Mouse (Mus musculus): ENCODE results near the gene Olfr983. TPM values are rescaled to one million over a fixed set of nuclear protein-coding genes. Genes with fewer than 3 reads are reported as not detected.

Gene Olfr983
- polyA plus RNA-seq, 2 experiments = not detected

DNA sequence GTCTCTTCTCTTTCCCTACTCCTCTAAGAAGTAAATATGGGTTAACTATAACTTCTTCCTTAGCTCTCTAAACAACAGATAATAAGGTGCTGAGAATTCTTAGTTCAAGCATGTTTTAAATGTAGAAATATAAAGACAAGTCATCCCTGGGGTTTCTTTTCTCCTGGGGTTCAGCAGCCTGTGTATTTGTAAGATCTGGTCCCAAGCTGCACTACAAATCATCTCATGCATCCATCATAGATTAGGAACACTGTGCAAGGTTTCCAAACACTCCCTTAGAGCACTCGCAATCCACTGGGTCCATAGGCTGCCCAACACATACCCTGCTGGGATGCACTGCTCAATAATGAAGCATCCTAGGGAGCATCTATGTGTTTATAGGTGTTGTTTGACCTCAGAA lies 36.7 kb upstream of the Olfr983 start, which contains the start of gene Olfr985:
Olfr985 (minus strand) TSS at position 101 of the 400 bp plus-strand sequence.
- no peaks in the 10 kb centered on the region for H3K27me3 ChIP-seq (ENCODE audit: control insufficient read depth, insufficient read depth, low read length)
- no peaks in the 10 kb centered on the region for H3K9me3 ChIP-seq (ENCODE audit: control insufficient read depth, low read length)
- H3K4me3 ChIP-seq (ENCODE audit: insufficient read depth in 1 of 2, low read depth in 2 of 2, low read length in 2 of 2) = no peak within 1 kb of the TSS
- no peak for DNase-seq (ENCODE audit: low read depth in 3 of 3, low spot score in 3 of 3)
- H3K4me2 ChIP-seq (ENCODE audit: low read depth) = no peak within 1 kb of the TSS
- H3K36me3 ChIP-seq (replicated peaks; ENCODE audit: control insufficient read depth, insufficient read depth, low read depth) = no peaks in the 10 kb centered on the region
- no peaks in the 10 kb centered on the region for H3K4me1 ChIP-seq (replicated peaks; ENCODE audit: control insufficient read depth in 2 of 2, insufficient read depth in 2 of 2, low read length in 1 of 2)
- WGBS (ENCODE audit: insufficient replicate concordance) = 50% methylated on average over 1 of the region's 1 CpGs
- TF ChIP-seq CTCF (IDR thresholded peaks at IDR 0.05; ENCODE audit: low read depth) (no peak), EP300 (IDR thresholded peaks at IDR 0.05; ENCODE audit: low read depth) (no peak)
- no peak for ATAC-seq (ENCODE audit: insufficient read depth)
- H3K27ac ChIP-seq = no peak within 1 kb of the TSS
- H3K9ac ChIP-seq (replicated peaks) = no peak within 1 kb of the TSS

DNA sequence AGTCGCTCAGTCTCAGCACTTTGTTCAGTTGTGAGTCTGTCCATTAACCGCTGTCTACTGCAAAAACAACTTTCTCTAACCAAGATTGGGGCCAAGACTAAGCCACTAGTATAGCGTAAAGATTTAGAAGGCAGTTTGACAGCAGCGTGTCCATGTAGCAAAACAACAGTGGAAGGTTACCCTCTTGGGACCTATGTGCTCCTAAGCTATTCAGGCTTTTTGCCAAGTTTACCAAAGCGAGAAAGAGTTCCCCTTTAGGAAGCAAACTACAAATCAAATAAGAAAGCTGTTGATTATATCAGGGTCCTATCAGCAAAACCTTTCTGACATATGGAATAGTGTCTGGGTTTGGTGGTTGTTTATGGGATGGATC lies 23.9 kb upstream of the Olfr983 start:
- H3K9me3 ChIP-seq (ENCODE audit: control insufficient read depth, low read length) = no peaks in the 10 kb centered on the region
- WGBS (ENCODE audit: insufficient replicate concordance) = 59% methylated on average over 5 of the region's 5 CpGs
- no peak overlapping the region for H3K4me2 ChIP-seq (ENCODE audit: low read depth)
- no peaks in the 10 kb centered on the region for H3K4me1 ChIP-seq (replicated peaks; ENCODE audit: control insufficient read depth in 2 of 2, insufficient read depth in 2 of 2, low read length in 1 of 2)
- no peak overlapping the region for H3K4me3 ChIP-seq (ENCODE audit: insufficient read depth in 1 of 2, low read depth in 2 of 2, low read length in 2 of 2)
- DNase-seq (ENCODE audit: low read depth in 3 of 3, low spot score in 3 of 3) = no peak
- no peak for ATAC-seq (ENCODE audit: insufficient read depth)
- no peaks in the 10 kb centered on the region for H3K27me3 ChIP-seq (ENCODE audit: control insufficient read depth, insufficient read depth, low read length)
- TF ChIP-seq CTCF (IDR thresholded peaks at IDR 0.05; ENCODE audit: low read depth) (no peak), EP300 (IDR thresholded peaks at IDR 0.05; ENCODE audit: low read depth) (no peak)
- H3K9ac ChIP-seq (replicated peaks) = no peak overlapping the region
- H3K27ac ChIP-seq = no peak overlapping the region
- no peaks in the 10 kb centered on the region for H3K36me3 ChIP-seq (replicated peaks; ENCODE audit: control insufficient read depth, insufficient read depth, low read depth)

DNA sequence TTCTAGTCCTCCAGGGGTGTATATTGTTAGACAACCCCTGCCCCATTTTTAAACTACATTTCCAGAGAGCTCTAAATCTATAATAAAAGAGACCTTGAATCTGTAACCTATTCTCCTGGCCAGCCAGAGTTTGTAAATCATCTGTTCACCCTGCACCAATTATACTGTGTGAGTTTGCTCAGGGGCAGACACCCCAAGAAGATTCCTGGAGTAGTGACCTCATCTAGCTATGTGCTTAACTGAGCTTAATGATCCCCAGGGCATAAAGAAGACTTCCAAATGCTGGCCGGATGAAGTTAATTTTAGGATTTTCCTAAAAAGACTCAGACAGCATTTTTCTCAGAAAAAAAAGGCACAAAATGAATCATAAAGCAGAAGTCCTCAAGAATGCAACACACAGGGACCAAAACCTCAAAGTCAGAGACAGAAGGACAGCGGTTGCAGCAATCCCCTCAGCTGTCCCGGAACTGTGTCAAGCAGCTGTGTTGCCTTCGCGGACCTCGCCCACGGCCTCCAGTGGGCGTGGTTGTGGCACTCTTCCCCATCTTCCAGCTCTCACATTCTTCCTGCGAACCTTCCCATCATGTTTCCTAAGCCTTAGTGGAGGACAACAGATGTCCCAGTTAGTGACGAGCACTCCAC lies 23.4 kb upstream of the Olfr983 start:
- Histone ChIP-seq H3K27me3 (ENCODE audit: control insufficient read depth, insufficient read depth, low read length) (no peaks in the 10 kb centered on the region), H3K36me3 (replicated peaks; ENCODE audit: control insufficient read depth, insufficient read depth, low read depth) (no peaks in the 10 kb centered on the region), H3K4me1 (replicated peaks; ENCODE audit: control insufficient read depth in 2 of 2, insufficient read depth in 2 of 2, low read length in 1 of 2) (no peaks in the 10 kb centered on the region), H3K9ac (replicated peaks) (no peak overlapping the region), H3K4me2 (ENCODE audit: low read depth) (no peak overlapping the region), H3K9me3 (ENCODE audit: control insufficient read depth, low read length) (no peaks in the 10 kb centered on the region), H3K27ac (no peak overlapping the region), H3K4me3 (ENCODE audit: insufficient read depth in 1 of 2, low read depth in 2 of 2, low read length in 2 of 2) (no peak overlapping the region)
- WGBS (ENCODE audit: insufficient replicate concordance) = 21% methylated on average over 10 of the region's 10 CpGs
- TF ChIP-seq EP300 (IDR thresholded peaks at IDR 0.05; ENCODE audit: low read depth) (no peak), CTCF (IDR thresholded peaks at IDR 0.05; ENCODE audit: low read depth) (no peak)
- ATAC-seq (ENCODE audit: insufficient read depth) = no peak
- DNase-seq (ENCODE audit: low read depth in 3 of 3, low spot score in 3 of 3) = no peak

DNA sequence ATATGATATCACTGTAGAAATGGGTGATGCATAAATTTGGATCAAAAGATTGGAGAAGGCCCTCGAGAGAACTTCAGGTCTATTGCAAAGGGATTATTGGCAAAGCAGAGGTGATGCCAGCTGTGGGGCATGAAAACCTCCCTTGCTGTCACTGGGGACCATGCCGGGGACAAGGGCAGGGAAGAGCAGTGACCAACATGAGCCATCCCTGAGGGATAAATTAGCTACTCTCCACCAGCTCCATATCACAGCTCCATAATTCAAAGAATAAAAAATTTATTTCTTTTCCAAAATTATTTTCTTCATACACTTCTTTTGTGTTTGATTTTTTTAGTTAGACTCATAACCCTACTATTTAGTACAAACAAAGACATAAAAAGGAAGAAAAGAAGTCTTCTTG lies 20.7 kb upstream of the Olfr983 start, which contains the start of gene Olfr984:
Olfr984 (minus strand) TSS at position 101 of the 400 bp plus-strand sequence.
- Histone ChIP-seq H3K9me3 (ENCODE audit: control insufficient read depth, low read length) (no peaks in the 10 kb centered on the region), H3K27me3 (ENCODE audit: control insufficient read depth, insufficient read depth, low read length) (no peaks in the 10 kb centered on the region), H3K27ac (no peak within 1 kb of the TSS), H3K4me2 (ENCODE audit: low read depth) (no peak within 1 kb of the TSS), H3K4me3 (ENCODE audit: insufficient read depth in 1 of 2, low read depth in 2 of 2, low read length in 2 of 2) (no peak within 1 kb of the TSS), H3K4me1 (replicated peaks; ENCODE audit: control insufficient read depth in 2 of 2, insufficient read depth in 2 of 2, low read length in 1 of 2) (no peaks in the 10 kb centered on the region), H3K36me3 (replicated peaks; ENCODE audit: control insufficient read depth, insufficient read depth, low read depth) (no peaks in the 10 kb centered on the region), H3K9ac (replicated peaks) (no peak within 1 kb of the TSS)
- no peak for TF ChIP-seq CTCF (IDR thresholded peaks at IDR 0.05; ENCODE audit: low read depth)
- TF ChIP-seq EP300 (IDR thresholded peaks at IDR 0.05; ENCODE audit: low read depth) = no peak
- DNase-seq (ENCODE audit: low read depth in 3 of 3, low spot score in 3 of 3) = no peak
- no peak for ATAC-seq (ENCODE audit: insufficient read depth)
- WGBS (ENCODE audit: insufficient replicate concordance) = 64% methylated on average over 2 of the region's 2 CpGs

DNA sequence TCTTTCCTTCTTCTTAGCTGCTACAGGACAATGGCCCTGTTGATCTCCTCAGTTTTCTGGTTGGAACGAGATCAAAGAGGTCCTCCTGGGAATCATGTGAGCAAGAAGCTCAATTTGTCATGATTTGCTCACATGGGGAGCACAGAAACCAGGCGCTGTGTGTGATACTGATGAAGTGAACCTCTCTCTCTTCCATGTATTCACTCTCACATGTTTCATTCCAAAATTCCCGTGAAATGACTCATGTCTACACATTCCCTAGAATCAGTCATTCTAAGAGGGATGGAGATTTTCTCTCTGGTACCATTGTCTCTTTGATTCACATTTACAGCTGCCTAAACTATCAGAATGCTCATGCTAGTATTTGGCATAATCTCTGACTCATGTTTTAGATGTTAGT lies 1.4 kb upstream of the Olfr983 start:
- Histone ChIP-seq H3K9ac (replicated peaks) (no peak overlapping the region), H3K27me3 (ENCODE audit: control insufficient read depth, insufficient read depth, low read length) (no peaks in the 10 kb centered on the region), H3K36me3 (replicated peaks; ENCODE audit: control insufficient read depth, insufficient read depth, low read depth) (no peaks in the 10 kb centered on the region), H3K4me1 (replicated peaks; ENCODE audit: control insufficient read depth in 2 of 2, insufficient read depth in 2 of 2, low read length in 1 of 2) (no peaks in the 10 kb centered on the region), H3K9me3 (ENCODE audit: control insufficient read depth, low read length) (no peaks in the 10 kb centered on the region), H3K4me3 (ENCODE audit: insufficient read depth in 1 of 2, low read depth in 2 of 2, low read length in 2 of 2) (no peak overlapping the region), H3K27ac (no peak overlapping the region), H3K4me2 (ENCODE audit: low read depth) (no peak overlapping the region)
- ATAC-seq (ENCODE audit: insufficient read depth) (no peak), DNase-seq (ENCODE audit: low read depth in 3 of 3, low spot score in 3 of 3) (no peak)
- TF ChIP-seq CTCF (IDR thresholded peaks at IDR 0.05; ENCODE audit: low read depth) = no peak
- no peak for TF ChIP-seq EP300 (IDR thresholded peaks at IDR 0.05; ENCODE audit: low read depth)
- 38% methylated on average over 3 of the region's 3 CpGs for WGBS (ENCODE audit: insufficient replicate concordance)
